ENCODE assay signal across 10 mouse cellular contexts in genomic region chr11:54107239-54107638, GRCm38 (mm10). TPM values are rescaled to one million over a fixed set of nuclear protein-coding genes. Genes with fewer than 3 reads are reported as not detected.
DNase-seq lines count a peak whose midpoint lies in the region; ATAC-seq and TF ChIP-seq lines count a peak whose summit lies in the region.
"Had no signal": no experiment of that assay in that cellular context is flagged by ENCODE, and none has a peak within 500 bp of the region (broad histone marks: within the 10 kb centered on the region; RNA-seq: fewer than 3 reads in every experiment).

No protein-coding gene starts in this region.

- no peaks in the 10 kb centered on the region for H3K27me3 ChIP-seq in forebrain, postnatal 0 days (ENCODE audit: insufficient read depth, low read length)
- no peaks in the 10 kb centered on the region for H3K27me3 ChIP-seq in forebrain, embryonic 14.5 days (replicated peaks; ENCODE audit: control insufficient read depth, insufficient read depth, low read length)
- H3K27me3 ChIP-seq in limb, embryonic 15.5 days: no peaks in the 10 kb centered on the region

- H3K27ac ChIP-seq in forebrain, postnatal 0 days (ENCODE audit: low read depth, low read length): no peak overlapping the region
- no peak overlapping the region for H3K27ac ChIP-seq in forebrain, embryonic 14.5 days (ENCODE audit: low read depth, low read length)
- H3K27ac ChIP-seq in left cerebral cortex, adult 2 months: no peak overlapping the region
- peak overlapping the region; percentile 79 for H3K27ac ChIP-seq in limb, embryonic 15.5 days
- H3K27ac ChIP-seq: liver, embryonic 12.5 days; macrophage had no signal

- no peak overlapping the region for H3K9ac ChIP-seq in forebrain, postnatal 0 days
- H3K9ac ChIP-seq in forebrain, embryonic 14.5 days (ENCODE audit: low read length): no peak overlapping the region
- H3K9ac ChIP-seq in limb, embryonic 15.5 days: no peak overlapping the region
- H3K9ac ChIP-seq: liver, embryonic 12.5 days had no signal

- DNase-seq in forebrain, postnatal 0 days: peak; percentile 32
- no peak for DNase-seq in forebrain, embryonic 14.5 days (ENCODE audit: low spot score)
- DNase-seq in left cerebral cortex, postnatal 4 days: peak; percentile 84
- DNase-seq in left cerebral cortex, adult 2 months (ENCODE audit: extremely low spot score in 1 of 2, low spot score in 2 of 2): no peak
- DNase-seq in cerebellum, adult 8-10 months: peak; percentile 52
- DNase-seq in adrenal gland, postnatal 25 days: no peak
- DNase-seq in frontal cortex, postnatal 14 days (ENCODE audit: low spot score in 2 of 2): no peak

- no peaks in the 10 kb centered on the region for H3K9me3 ChIP-seq in forebrain, postnatal 0 days (ENCODE audit: low read length)
- H3K9me3 ChIP-seq in forebrain, embryonic 14.5 days (replicated peaks; ENCODE audit: control insufficient read depth, low read length): no peaks in the 10 kb centered on the region
- no peaks in the 10 kb centered on the region for H3K9me3 ChIP-seq in limb, embryonic 15.5 days
- H3K9me3 ChIP-seq: liver, embryonic 12.5 days had no signal

- intact Hi-C loops in left cerebral cortex, postnatal 4 days (cut with DNase I): no loop called here
- intact Hi-C loops in left cerebral cortex, adult 2 months (cut with DNase I): no loop called here

- H3K4me3 ChIP-seq in forebrain, postnatal 0 days (ENCODE audit: low read depth, low read length): no peak overlapping the region
- H3K4me3 ChIP-seq in forebrain, embryonic 14.5 days (ENCODE audit: low read depth, low read length): no peak overlapping the region
- no peak overlapping the region for H3K4me3 ChIP-seq in left cerebral cortex, adult 2 months
- H3K4me3 ChIP-seq in limb, embryonic 15.5 days: no peak overlapping the region
- H3K4me3 ChIP-seq: liver, embryonic 12.5 days had no signal

- WGBS in forebrain, postnatal 0 days: 43% methylated on average over 7 of the region's 7 CpGs
- WGBS in forebrain, embryonic 14.5 days: 67% methylated on average over 7 of the region's 7 CpGs
- 37% methylated on average over 7 of the region's 7 CpGs for WGBS in limb, embryonic 15.5 days

- H3K4me1 ChIP-seq in forebrain, postnatal 0 days (ENCODE audit: insufficient read depth): 0 out of 2 replicates have a peak, but pooled peaks cover 4% of the 10 kb centered on the region
- peaks cover 6% of the 10 kb centered on the region; the same call in 1 of the 2 replicates for H3K4me1 ChIP-seq in forebrain, embryonic 14.5 days (ENCODE audit: control insufficient read depth, insufficient read depth, low read length)
- peaks cover 75% of the 10 kb centered on the region for H3K4me1 ChIP-seq in limb, embryonic 15.5 days

- no peak for TF ChIP-seq CTCF in forebrain, postnatal 0 days (IDR thresholded peaks at IDR 0.05; ENCODE audit: low read depth)
- no peak for TF ChIP-seq CTCF in left cerebral cortex, adult 2 months (IDR thresholded peaks at IDR 0.05)

- no peak overlapping the region for H3K4me2 ChIP-seq in forebrain, postnatal 0 days (ENCODE audit: low read depth)
- no peak overlapping the region for H3K4me2 ChIP-seq in forebrain, embryonic 14.5 days (ENCODE audit: low read length)
- H3K4me2 ChIP-seq in limb, embryonic 15.5 days: no peak overlapping the region
- H3K4me2 ChIP-seq: liver, embryonic 12.5 days had no signal

- no peaks in the 10 kb centered on the region for H3K36me3 ChIP-seq in forebrain, postnatal 0 days (ENCODE audit: insufficient read depth)
- no peaks in the 10 kb centered on the region for H3K36me3 ChIP-seq in forebrain, embryonic 14.5 days (ENCODE audit: control insufficient read depth, insufficient read depth, low read length)
- H3K36me3 ChIP-seq in limb, embryonic 15.5 days: peaks cover 15% of the 10 kb centered on the region
- H3K36me3 ChIP-seq: liver, embryonic 12.5 days had no signal

- ATAC-seq in forebrain, postnatal 0 days: peak; percentile 64
- no peak for ATAC-seq in forebrain, embryonic 14.5 days
- peak; percentile 64 for ATAC-seq in limb, embryonic 15.5 days (ENCODE audit: insufficient number of reproducible peaks, low FRiP score, low TSS enrichment, low read depth)
- ATAC-seq: liver, embryonic 12.5 days had no signal

RNA-seq across cellular contexts. Expression of gene P4ha2, which starts 7.3 kb away (rescaled TPM):
- total RNA-seq in forebrain, postnatal 0 days (2014; rRNA removed): 6.8 and 9.8 TPM in 2 replicates
- 6.0 and 6.1 TPM in 2 replicates for polyA plus RNA-seq in forebrain, postnatal 0 days (2015; fragmentation: Nextera tagmentation; extraction: Ambion mirVana)
- polyA plus RNA-seq in forebrain, embryonic 14.5 days (2014; fragmentation: Nextera tagmentation; extraction: Ambion mirVana): 4.9 and 7.2 TPM in 2 replicates
- total RNA-seq in left cerebral cortex, postnatal 4 days (2021): 10 to 100 TPM; 14.4 to 15.7 TPM
- total RNA-seq in left cerebral cortex, adult 2 months (2021): 10 to 100 TPM; 21.8 to 32.0 TPM
- polyA plus RNA-seq in limb, embryonic 15.5 days (2015; fragmentation: Nextera tagmentation; extraction: Ambion mirVana): 132 and 149 TPM in 2 replicates
- 30.0 and 36.7 TPM in 2 replicates for total RNA-seq in adrenal gland, postnatal 25 days (2021)

RNA-seq across cellular contexts. Expression of gene Pdlim4, which starts 38.4 kb away (rescaled TPM):
- 27.6 and 30.9 TPM in 2 replicates for total RNA-seq in forebrain, postnatal 0 days (2014; rRNA removed)
- 47.9 and 50.7 TPM in 2 replicates for polyA plus RNA-seq in forebrain, postnatal 0 days (2015; fragmentation: Nextera tagmentation; extraction: Ambion mirVana)
- polyA plus RNA-seq in forebrain, embryonic 14.5 days (2014; fragmentation: Nextera tagmentation; extraction: Ambion mirVana): 39.3 and 44.8 TPM in 2 replicates
- total RNA-seq in left cerebral cortex, postnatal 4 days (2021): 10 to 100 TPM; 11.9 to 13.5 TPM
- 10 to 100 TPM; 13.8 to 14.0 TPM for total RNA-seq in left cerebral cortex, adult 2 months (2021)
- 125 and 136 TPM in 2 replicates for polyA plus RNA-seq in limb, embryonic 15.5 days (2015; fragmentation: Nextera tagmentation; extraction: Ambion mirVana)
- total RNA-seq in adrenal gland, postnatal 25 days (2021): 20.6 and 37.9 TPM in 2 replicates

Comparison
In these comparisons a context has a peak if more than half of its experiments do, and no peak if none do; other contexts are left out.
1. DNase-seq: peak in forebrain, postnatal 0 days (single experiment), left cerebral cortex, postnatal 4 days (single experiment) and cerebellum, adult 8-10 months (single experiment); none in forebrain, embryonic 14.5 days (single experiment), left cerebral cortex, adult 2 months (0 of 2), adrenal gland, postnatal 25 days (single experiment) and frontal cortex, postnatal 14 days (0 of 2).